Mouse (Mus musculus) limb, embryonic 13.5 days (tissue): ENCODE results near the gene Ckap4. TPM values are rescaled to one million over a fixed set of nuclear protein-coding genes. Genes with fewer than 3 reads are reported as not detected.

Experiments used
- ATAC-seq: fragments of 200-750 bp; cut with Nextera tagmentation; 2 replicates; pipeline ENCODE4 v1.8.0; 2017; ENCODE audit warnings: low read depth, moderate number of reproducible peaks, moderate TSS enrichment; ENCODE audit not compliant: low FRiP score
- H3K27ac ChIP-seq: fragments of 300-500 bp; sonication (generic); 2 replicates; pipeline ENCODE4 v1.5.1; 2015; ENCODE audit warnings: inconsistent platforms, mild to moderate bottlenecking, moderate library complexity
- H3K27me3 ChIP-seq: fragments of 300-500 bp; sonication (generic); 2 replicates; pipeline ENCODE4 v1.6.1; 2015; ENCODE audit warnings: mild to moderate bottlenecking, inconsistent platforms
- H3K36me3 ChIP-seq: fragments of 300-500 bp; sonication (generic); 2 replicates; pipeline ENCODE4 v1.6.1; 2015; ENCODE audit warnings: inconsistent platforms, mild to moderate bottlenecking, moderate library complexity
- H3K4me1 ChIP-seq: fragments of 300-500 bp; sonication (generic); 2 replicates; pipeline ENCODE4 v1.6.1; 2015; ENCODE audit warnings: inconsistent platforms
- H3K4me2 ChIP-seq: fragments of 300-500 bp; sonication (generic); replicated peaks from 2 replicates; pipeline ENCODE4 v1.6.1; 2015; ENCODE audit warnings: inconsistent platforms, mild to moderate bottlenecking, moderate library complexity
- H3K4me3 ChIP-seq: fragments of 300-500 bp; sonication (generic); 2 replicates; pipeline ENCODE4 v1.5.1; 2015; ENCODE audit warnings: moderate library complexity, mild to moderate bottlenecking, inconsistent platforms
- H3K9ac ChIP-seq: fragments of 300-500 bp; sonication (generic); 2 replicates; pipeline ENCODE4 v1.6.1; 2015; ENCODE audit warnings: mild to moderate bottlenecking, inconsistent platforms
- H3K9me3 ChIP-seq: fragments of 300-500 bp; sonication (generic); 2 replicates; pipeline ENCODE4 v1.6.1; 2016; ENCODE audit warnings: inconsistent platforms
- WGBS: fragments of 180-500 bp; shearing (Covaris S2); methylation state at CpG from one replicate; pipeline ENCODE4 v1.1.7; 2015; 5-methylcytosine and 5-hydroxymethylcytosine counted together
- polyA plus RNA-seq: library from polyadenylated mRNA; unstranded; fragments of >200 nt; fragmentation: Nextera tagmentation; extraction: Ambion mirVana; gene quantifications from 2 replicates; pipeline ENCODE4 v1.2.1, GENCODE M21; 2015

Ckap4 gene
- polyA plus RNA-seq, 1 experiment from 2014 or later: 120 TPM

DNA sequence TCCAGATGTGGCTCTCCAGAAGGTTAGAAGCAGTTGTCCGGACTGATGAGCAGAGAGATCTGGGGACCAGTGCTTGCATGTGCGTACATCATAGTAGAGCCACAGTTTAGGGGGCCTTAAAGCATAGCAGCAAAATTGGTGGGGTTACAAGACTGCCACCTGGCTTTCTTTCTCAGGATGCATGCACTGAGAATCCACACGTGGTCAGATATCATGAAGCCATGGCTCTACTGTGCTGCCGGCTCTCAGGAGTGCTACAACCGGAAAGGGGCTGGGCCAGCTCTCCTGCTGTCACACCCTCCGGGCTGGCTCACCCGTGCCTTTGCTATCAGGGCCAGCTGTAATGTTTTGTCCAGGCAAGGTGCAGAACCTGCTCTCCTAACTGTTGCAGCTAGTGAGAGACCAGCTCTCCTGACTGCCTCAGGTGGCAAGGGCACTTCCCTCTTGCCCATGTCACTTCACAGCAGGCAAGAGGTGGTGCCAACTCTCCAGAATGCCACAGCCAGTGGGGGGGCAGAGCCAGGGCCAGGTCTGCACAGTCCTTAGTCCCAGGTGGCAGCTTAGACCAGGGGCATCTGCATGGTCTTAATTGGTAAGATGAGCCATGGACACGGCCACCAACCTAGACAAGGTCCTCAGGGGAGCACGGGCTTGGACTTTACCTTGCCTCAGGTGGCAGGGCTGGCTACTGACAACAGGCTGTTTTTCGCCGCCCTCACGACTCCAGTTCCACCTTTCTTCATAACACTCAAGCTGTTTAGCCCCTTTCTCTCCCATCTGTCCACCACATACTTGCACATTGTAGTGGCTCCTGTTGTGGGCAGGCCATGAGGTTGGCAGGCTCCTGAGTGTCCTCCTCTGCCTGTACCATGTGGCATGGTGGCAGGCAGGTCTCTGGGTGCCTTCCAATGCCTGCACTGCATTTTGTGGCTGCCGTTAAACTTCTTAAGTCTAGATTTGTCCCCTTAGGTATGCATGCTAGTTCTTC is 29.0 kb upstream of the Ckap4 start:
- peaks cover 27% of the 10 kb centered on the region for H3K4me1 ChIP-seq
- ATAC-seq: peak; percentile 76

DNA sequence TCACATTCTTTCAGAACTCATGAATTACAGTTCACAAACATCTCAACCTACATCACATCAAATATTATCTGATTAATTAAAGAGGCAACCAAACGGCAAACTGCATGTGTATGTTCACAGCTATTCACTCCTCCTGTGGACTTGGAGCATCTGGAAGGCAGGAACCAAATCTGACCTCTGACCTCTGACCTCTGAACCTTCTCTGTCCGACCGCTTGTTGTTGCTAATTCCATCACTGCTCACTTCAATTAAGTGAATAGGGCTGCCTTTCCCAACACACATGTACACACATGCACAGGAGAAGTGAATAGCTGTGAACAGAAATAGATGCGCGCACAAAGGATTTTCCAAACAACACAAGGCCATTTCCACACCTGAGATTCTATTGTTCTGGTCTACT is 28.3 kb upstream of the Ckap4 start:
- H3K4me3 ChIP-seq: no peak overlapping the region
- H3K4me2 ChIP-seq: no peak overlapping the region
- H3K27me3 ChIP-seq: 0 out of 2 replicates have a peak, but pooled peaks cover 7% of the 10 kb centered on the region
- WGBS: 48% methylated on average over 5 of the region's 5 CpGs
- H3K9ac ChIP-seq: no peak overlapping the region
- peaks cover 9% of the 10 kb centered on the region for H3K9me3 ChIP-seq
- H3K27ac ChIP-seq: no peak overlapping the region
- H3K4me1 ChIP-seq: peaks cover 27% of the 10 kb centered on the region
- no peaks in the 10 kb centered on the region for H3K36me3 ChIP-seq
- no peak for ATAC-seq

More for the DNA sequence above, 29.0 kb upstream of the Ckap4 start:
- no peaks in the 10 kb centered on the region for H3K36me3 ChIP-seq
- H3K9me3 ChIP-seq: peaks cover 9% of the 10 kb centered on the region
- no peak overlapping the region for H3K4me2 ChIP-seq
- 47% methylated on average over 13 of the region's 13 CpGs for WGBS
- no peak overlapping the region for H3K27ac ChIP-seq
- H3K9ac ChIP-seq: no peak overlapping the region
- H3K27me3 ChIP-seq: 0 out of 2 replicates have a peak, but pooled peaks cover 7% of the 10 kb centered on the region
- no peak overlapping the region for H3K4me3 ChIP-seq

DNA sequence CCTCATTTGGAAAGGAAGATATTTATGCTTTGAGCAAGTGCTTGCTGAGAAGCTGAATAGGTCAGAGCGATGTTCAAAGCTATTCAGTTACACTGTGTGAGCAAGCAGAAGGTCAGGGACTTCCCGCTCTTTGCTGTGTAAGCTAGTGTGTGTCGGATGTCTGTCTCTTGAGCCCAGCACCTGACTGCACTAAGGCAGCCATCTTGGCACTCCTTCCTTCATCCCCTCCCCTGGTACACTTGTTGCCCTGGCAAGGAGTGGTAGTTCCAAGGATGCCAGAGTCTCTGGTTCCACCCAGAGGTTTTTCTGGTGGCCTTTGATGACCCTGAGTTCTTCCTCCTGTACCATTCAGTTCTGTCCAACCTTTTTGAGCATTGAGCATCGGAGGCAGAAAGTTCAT is 26.1 kb upstream of the Ckap4 start:
- ATAC-seq: no peak
- Histone ChIP-seq H3K27ac (no peak overlapping the region), H3K4me2 (no peak overlapping the region), H3K9ac (no peak overlapping the region), H3K4me1 (peaks cover 12% of the 10 kb centered on the region), H3K9me3 (peaks cover 9% of the 10 kb centered on the region), H3K27me3 (0 out of 2 replicates have a peak, but pooled peaks cover 7% of the 10 kb centered on the region), H3K36me3 (no peaks in the 10 kb centered on the region), H3K4me3 (no peak overlapping the region)
- WGBS: 86% methylated on average over 4 of the region's 4 CpGs

DNA sequence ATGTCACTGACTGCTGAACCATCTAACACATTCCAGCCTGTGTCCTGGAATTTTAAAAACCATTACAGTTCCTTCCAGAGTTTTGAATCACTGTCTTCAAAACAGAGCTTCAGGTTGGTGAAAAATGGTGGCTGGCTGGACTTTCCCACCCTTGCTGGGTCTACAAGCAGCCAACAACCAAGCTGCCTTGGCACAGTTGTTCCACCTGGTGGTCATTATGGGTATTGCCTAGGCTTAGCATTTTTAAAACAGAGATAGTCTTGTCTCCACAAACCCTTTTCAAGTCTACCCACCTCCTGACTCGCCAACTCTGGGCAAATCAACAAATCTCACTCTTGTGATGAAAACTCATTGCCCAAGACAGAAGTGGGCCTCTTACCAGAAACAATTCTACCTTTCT is 24.6 kb upstream of the Ckap4 start:
- Histone ChIP-seq H3K9me3 (peaks cover 9% of the 10 kb centered on the region), H3K4me1 (peaks cover 12% of the 10 kb centered on the region), H3K4me3 (no peak overlapping the region), H3K27ac (no peak overlapping the region), H3K36me3 (no peaks in the 10 kb centered on the region), H3K27me3 (0 out of 2 replicates have a peak, but pooled peaks cover 2% of the 10 kb centered on the region), H3K4me2 (no peak overlapping the region), H3K9ac (no peak overlapping the region)
- 91% methylated on average over 1 of the region's 1 CpGs for whole genome bisulfite sequencing
- no peak for ATAC-seq

DNA sequence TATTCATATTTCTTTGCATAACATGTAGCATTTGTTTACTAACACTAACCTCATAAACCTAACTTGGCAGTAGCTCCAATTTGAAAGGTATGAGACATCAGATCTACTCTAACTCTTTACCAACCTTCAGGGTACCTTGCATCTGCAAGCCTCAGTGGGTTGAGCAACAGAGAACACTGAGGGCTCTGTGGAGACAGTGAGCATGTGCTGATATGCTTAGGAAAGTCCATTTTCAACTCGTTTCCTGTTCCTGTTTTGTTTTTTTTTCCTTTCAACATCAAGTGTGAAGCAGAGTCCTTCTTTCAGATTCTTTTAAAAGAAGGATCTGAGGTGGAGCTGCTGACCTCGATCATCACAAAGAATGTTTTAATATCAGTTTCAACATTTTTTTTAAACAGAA is 22.3 kb upstream of the Ckap4 start:
- Histone ChIP-seq H3K27ac (no peak overlapping the region), H3K9ac (no peak overlapping the region), H3K27me3 (0 out of 2 replicates have a peak, but pooled peaks cover 2% of the 10 kb centered on the region), H3K9me3 (peaks cover 9% of the 10 kb centered on the region), H3K4me2 (no peak overlapping the region), H3K4me1 (no peaks in the 10 kb centered on the region), H3K4me3 (no peak overlapping the region), H3K36me3 (no peaks in the 10 kb centered on the region)
- 69% methylated on average over 2 of the region's 2 CpGs for WGBS
- ATAC-seq: no peak

DNA sequence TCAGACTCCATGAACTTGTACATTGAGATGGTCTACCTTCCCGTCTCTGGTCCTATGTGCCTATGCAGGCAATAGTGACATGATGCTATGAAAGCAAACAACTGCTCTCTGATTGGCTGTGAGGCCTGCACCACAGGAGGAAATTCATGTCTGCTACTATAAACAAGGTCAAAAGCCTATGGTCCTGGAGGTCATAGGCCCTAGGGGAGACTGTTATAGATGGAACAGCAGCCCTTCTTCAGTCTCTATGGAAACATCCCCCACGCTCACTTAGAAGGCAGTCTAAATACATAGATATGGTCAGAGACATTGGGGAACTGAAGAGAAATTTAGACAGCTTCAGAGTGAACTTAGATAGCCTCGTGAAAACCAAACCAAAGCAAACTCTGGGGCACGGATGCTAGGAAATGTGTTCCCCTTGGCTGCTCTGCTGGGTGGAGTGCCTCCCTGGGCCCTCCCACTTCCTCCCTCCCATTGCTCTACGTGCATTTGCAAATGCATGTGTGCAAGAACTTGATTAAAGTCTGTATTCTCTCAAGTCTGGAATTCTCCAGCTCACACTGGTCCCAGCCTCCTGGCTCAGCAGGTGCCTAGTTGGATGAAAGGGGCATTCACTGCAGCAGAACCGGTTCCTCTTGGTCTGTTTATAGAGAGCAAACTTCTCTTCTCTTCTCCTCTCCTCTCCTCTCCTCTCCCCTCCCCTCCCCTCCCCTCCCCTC is 20.6 kb upstream of the Ckap4 start:
- H3K36me3 ChIP-seq: no peaks in the 10 kb centered on the region
- H3K4me2 ChIP-seq: no peak overlapping the region
- 44% methylated on average over 6 of the region's 6 CpGs for WGBS
- H3K9me3 ChIP-seq: peaks cover 9% of the 10 kb centered on the region
- ATAC-seq: no peak
- no peaks in the 10 kb centered on the region for H3K27me3 ChIP-seq
- no peak overlapping the region for H3K4me3 ChIP-seq
- H3K27ac ChIP-seq: no peak overlapping the region
- H3K4me1 ChIP-seq: no peaks in the 10 kb centered on the region
- no peak overlapping the region for H3K9ac ChIP-seq

DNA sequence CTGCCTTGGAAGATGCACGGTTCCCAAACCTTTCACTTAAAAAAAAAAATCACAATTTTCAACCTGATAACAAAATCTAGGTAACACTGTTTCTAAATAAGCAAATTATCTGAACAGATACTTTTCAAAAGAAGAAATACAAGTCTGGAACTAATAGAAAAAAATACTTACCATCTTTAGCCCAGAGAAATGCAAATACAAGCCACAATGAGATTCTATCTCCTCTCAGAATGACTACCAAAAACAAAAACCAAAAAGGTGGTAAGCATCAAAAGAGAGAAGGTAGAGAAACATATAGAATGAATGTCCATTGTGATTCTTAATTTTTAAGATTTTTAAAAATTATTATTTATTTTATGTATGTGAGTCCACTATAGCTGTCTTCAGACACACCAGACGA is 18.6 kb upstream of the Ckap4 start:
- no peak overlapping the region for H3K9ac ChIP-seq
- H3K4me2 ChIP-seq: no peak overlapping the region
- H3K9me3 ChIP-seq: no peaks in the 10 kb centered on the region
- ATAC-seq: no peak
- 85% methylated on average over 2 of the region's 2 CpGs for WGBS
- H3K36me3 ChIP-seq: no peaks in the 10 kb centered on the region
- no peaks in the 10 kb centered on the region for H3K4me1 ChIP-seq
- H3K27ac ChIP-seq: no peak overlapping the region
- H3K27me3 ChIP-seq: no peaks in the 10 kb centered on the region
- no peak overlapping the region for H3K4me3 ChIP-seq

DNA sequence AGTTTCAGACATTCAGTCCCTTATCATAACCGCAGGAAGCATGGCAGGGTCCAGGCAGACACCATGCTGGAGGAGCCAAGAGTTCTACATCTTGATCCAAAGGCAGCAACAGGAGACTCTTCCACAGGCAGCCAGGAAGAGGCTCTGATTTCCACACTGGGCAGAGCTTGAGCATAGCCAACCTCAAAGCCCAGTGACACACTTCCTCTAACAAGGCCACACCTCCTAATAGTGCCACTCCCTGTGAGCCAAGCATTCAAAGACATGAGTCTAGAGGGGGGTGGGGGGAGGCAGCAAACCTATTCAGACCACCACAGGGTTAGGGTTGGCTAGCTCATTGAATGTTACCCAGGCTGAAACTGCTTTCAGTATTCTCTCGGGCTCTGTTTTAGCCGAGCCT is 18.0 kb upstream of the Ckap4 start:
- no peaks in the 10 kb centered on the region for H3K4me1 ChIP-seq
- H3K9ac ChIP-seq: no peak overlapping the region
- no peak overlapping the region for H3K4me2 ChIP-seq
- H3K9me3 ChIP-seq: no peaks in the 10 kb centered on the region
- H3K36me3 ChIP-seq: no peaks in the 10 kb centered on the region
- no peak for ATAC-seq
- no peak overlapping the region for H3K27ac ChIP-seq
- H3K27me3 ChIP-seq: no peaks in the 10 kb centered on the region
- 93% methylated on average over 3 of the region's 3 CpGs for WGBS
- no peak overlapping the region for H3K4me3 ChIP-seq

DNA sequence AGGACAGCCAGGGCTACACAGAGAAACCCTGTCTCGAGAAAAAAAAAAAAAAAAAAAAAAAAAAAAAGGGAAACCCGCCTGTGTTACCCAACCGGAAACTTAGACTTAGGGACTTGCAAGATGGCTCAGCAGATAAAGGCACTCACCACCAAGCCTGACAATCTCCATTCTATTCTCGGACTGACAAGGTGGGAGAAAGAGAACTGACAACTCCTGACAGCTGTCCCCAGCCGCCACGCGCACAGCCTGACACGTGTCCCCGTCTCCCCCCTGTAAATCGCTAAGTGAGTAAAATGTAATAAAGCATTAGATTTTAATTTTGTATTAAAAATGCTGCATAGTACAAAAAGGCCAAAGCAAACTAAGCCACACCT is 16.0 kb upstream of the Ckap4 start:
- Histone ChIP-seq H3K4me2 (no peak overlapping the region), H3K36me3 (no peaks in the 10 kb centered on the region), H3K27me3 (no peaks in the 10 kb centered on the region), H3K9ac (no peak overlapping the region), H3K4me3 (no peak overlapping the region), H3K27ac (no peak overlapping the region), H3K4me1 (peaks cover 2% of the 10 kb centered on the region; the same call in 1 of the 2 replicates), H3K9me3 (no peaks in the 10 kb centered on the region)
- 84% methylated on average over 10 of the region's 10 CpGs for WGBS
- no peak for ATAC-seq

DNA sequence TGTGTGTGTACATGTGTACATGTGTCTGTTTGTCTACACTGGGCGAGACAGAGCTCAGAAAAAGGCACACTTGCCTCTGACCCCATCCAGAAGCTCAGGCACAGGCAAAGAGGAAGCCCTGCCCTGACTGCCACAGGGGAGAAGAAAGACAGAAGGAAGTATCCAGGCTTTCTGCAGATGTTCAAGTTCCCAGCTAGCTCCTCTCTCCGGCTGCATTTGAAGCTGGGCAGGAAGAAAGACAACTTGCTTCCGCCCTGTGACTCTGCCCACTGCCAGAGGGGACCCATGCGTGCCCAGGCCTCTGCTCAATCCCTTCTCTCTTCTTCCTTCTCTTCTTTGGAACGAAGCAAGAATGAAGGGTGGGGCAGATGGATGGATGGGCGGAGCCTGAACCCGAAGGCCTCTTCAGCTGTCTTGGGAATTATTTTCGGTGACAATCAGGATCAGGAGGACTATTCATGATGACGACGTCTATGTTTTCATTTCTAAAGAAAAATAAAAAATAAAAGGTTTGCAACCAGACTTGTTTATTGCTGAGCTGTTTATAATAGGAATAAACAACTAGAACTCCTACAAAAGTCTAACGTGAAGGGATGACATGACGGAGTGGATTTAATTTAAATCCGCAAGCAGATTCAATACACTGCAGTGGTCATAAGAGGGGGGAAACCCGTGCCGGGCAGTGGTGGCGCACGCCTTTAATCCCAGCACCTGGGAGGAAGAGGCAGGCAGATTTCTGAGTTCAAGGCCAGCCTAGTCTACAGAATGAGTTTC is 15.5 kb upstream of the Ckap4 start:
- no peaks in the 10 kb centered on the region for H3K36me3 ChIP-seq
- 82% methylated on average over 17 of the region's 17 CpGs for WGBS
- no peaks in the 10 kb centered on the region for H3K9me3 ChIP-seq
- H3K27ac ChIP-seq: no peak overlapping the region
- H3K4me2 ChIP-seq: no peak overlapping the region
- no peaks in the 10 kb centered on the region for H3K27me3 ChIP-seq
- H3K4me1 ChIP-seq: peaks cover 6% of the 10 kb centered on the region
- no peak overlapping the region for H3K4me3 ChIP-seq
- H3K9ac ChIP-seq: no peak overlapping the region
- no peak for ATAC-seq

DNA sequence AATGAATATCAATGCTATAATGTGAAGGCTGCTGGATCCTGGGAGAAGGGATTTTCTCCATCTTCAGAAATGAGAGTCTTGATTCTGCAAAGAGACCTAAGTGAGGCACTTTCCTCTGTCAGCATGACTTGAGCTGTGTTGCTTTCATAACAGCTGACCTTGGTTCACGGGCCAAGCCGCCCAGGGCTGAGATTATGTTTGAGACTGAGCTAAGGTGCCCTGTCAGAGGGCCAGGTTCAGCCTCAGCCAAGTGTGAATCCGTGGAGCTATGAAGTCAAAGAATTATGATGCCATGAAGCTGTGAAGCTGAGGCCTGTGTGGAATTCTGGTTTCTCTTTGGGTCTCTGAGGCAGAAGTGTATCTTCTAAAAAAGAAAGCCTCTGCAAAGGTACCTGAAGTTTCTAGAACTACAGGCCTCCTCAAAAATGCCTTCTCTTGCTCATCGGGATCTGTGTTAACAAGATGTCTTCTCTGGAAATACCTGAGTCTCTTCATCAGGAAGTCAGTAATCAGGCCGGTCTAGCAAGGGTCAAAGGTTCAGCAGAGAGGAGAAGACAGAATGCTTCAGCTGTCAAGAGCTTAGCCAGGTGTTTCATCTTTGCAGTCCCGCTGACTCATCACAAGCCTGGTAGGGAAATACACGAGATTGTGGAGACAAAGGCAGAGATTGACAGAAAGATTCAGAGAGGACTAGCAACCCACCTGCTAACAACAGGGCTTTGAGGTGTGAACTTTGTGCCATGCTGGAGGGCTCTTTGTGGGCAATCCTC is 11.2 kb upstream of the Ckap4 start:
- H3K9me3 ChIP-seq: no peaks in the 10 kb centered on the region
- ATAC-seq: no peak
- WGBS: 58% methylated on average over 7 of the region's 7 CpGs

More for the DNA sequence above, 11.2 kb upstream of the Ckap4 start:
- no peaks in the 10 kb centered on the region for H3K36me3 ChIP-seq
- no peak overlapping the region for H3K27ac ChIP-seq
- peaks cover 18% of the 10 kb centered on the region for H3K4me1 ChIP-seq
- H3K4me2 ChIP-seq: no peak overlapping the region
- H3K4me3 ChIP-seq: no peak overlapping the region
- no peak overlapping the region for H3K9ac ChIP-seq
- H3K27me3 ChIP-seq: no peaks in the 10 kb centered on the region
